Mouse (Mus musculus) stomach, embryonic 16.5 days (tissue): ENCODE results near the gene Krt13. TPM values are rescaled to one million over a fixed set of nuclear protein-coding genes. Genes with fewer than 3 reads are reported as not detected.
A peak's percentile ranks its signal among the peaks of the same experiment; 100 is the strongest.

ENCODE experiments used
- ATAC-seq: fragments of 200-750 bp; cut with Nextera tagmentation; 2 replicates; pipeline ENCODE4 v1.8.0; 2017; ENCODE audit warnings: moderate number of reproducible peaks, moderate TSS enrichment; ENCODE audit not compliant: insufficient read depth, low FRiP score
- H3K27ac ChIP-seq: fragments of 300-500 bp; sonication (generic); 2 replicates; pipeline ENCODE4 v1.5.1; 2014; ENCODE audit warnings: low read length
- H3K27me3 ChIP-seq: fragments of 300-500 bp; sonication (generic); 2 replicates; pipeline ENCODE4 v1.6.1; 2014; ENCODE audit warnings: low read length, control low read depth, mixed read lengths; ENCODE audit not compliant: control insufficient read depth, insufficient read depth
- H3K36me3 ChIP-seq: fragments of 300-500 bp; sonication (generic); 2 replicates; pipeline ENCODE4 v1.6.1; 2014; ENCODE audit warnings: low read length; ENCODE audit not compliant: control insufficient read depth, insufficient read depth
- H3K4me1 ChIP-seq: fragments of 300-500 bp; sonication (generic); 2 replicates; pipeline ENCODE4 v1.6.1; 2014; ENCODE audit warnings: low read length, control low read depth, mixed read lengths; ENCODE audit not compliant: control insufficient read depth, insufficient read depth
- H3K4me2 ChIP-seq: fragments of 300-500 bp; sonication (generic); 2 replicates; pipeline ENCODE4 v1.6.1; 2014; ENCODE audit warnings: low read depth, low read length, mixed read lengths
- H3K4me3 ChIP-seq: fragments of 300-500 bp; sonication (generic); replicated peaks from 2 replicates; pipeline ENCODE4 v1.5.1; 2014; ENCODE audit warnings: mild to moderate bottlenecking, low read length
- H3K9ac ChIP-seq: fragments of 300-500 bp; sonication (generic); 2 replicates; pipeline ENCODE4 v1.6.1; 2014; ENCODE audit warnings: low read length
- H3K9me3 ChIP-seq: fragments of 300-500 bp; sonication (generic); replicated peaks from 2 replicates; pipeline ENCODE4 v1.6.1; 2016; ENCODE audit warnings: low read length, control low read depth; ENCODE audit not compliant: control insufficient read depth
- WGBS: fragments of 180-500 bp; shearing (Covaris S2); extraction: QIAGEN DNeasy Blood & Tissue Kit; methylation state at CpG from one replicate; pipeline ENCODE4 v1.1.7; 2014; 5-methylcytosine and 5-hydroxymethylcytosine counted together
- polyA plus RNA-seq: library from polyadenylated mRNA; unstranded; fragments of >200 nt; fragmentation: Nextera tagmentation; extraction: Ambion mirVana; gene quantifications from 2 replicates; pipeline ENCODE4 v1.2.1, GENCODE M21; 2015

Gene Krt13
- 1,856 and 2,859 TPM in 2 replicates for polyA plus RNA-seq

- Histone ChIP-seq H3K27me3 (no peaks in the 10 kb centered on the region), H3K9ac (peak within 1 kb of the TSS; percentile 31; the same call in 1 of the 2 replicates), H3K27ac (peak within 1 kb of the TSS; percentile 43), H3K4me2 (no peak within 1 kb of the TSS), H3K4me1 (no peaks in the 10 kb centered on the region), H3K4me3 (peak within 1 kb of the TSS; percentile 21), H3K36me3 (no peaks in the 10 kb centered on the region), H3K9me3 (no peaks in the 10 kb centered on the region)
- no peak for ATAC-seq
- 68% methylated on average over 3 of the region's 3 CpGs for WGBS
These were observed at the start of gene Krt13 for GRCm38 (mm10) chr11:100121466-100121865. Gene Krt13 (minus strand): TSS chr11:100121566.

- Histone ChIP-seq H3K4me2 (peak overlapping the region; percentile 37; the same call in 1 of the 2 replicates), H3K27ac (peak overlapping the region; percentile 91), H3K27me3 (no peaks in the 10 kb centered on the region), H3K36me3 (no peaks in the 10 kb centered on the region), H3K4me3 (peak overlapping the region; percentile 5; the same call in 1 of the 2 replicates), H3K9ac (peak overlapping the region; percentile 47; the same call in 1 of the 2 replicates), H3K4me1 (peaks cover 16% of the 10 kb centered on the region), H3K9me3 (no peaks in the 10 kb centered on the region)
- peak; percentile 34; the same call in 1 of the 2 replicates for ATAC-seq
- WGBS = 27% methylated on average over 14 of the region's 14 CpGs
These were observed 47.7 kb upstream of the Krt13 start for GRCm38 (mm10) chr11:100168765-100169762.

- H3K4me2 ChIP-seq = peak overlapping the region; percentile 37; the same call in 1 of the 2 replicates
- WGBS = 35% methylated on average over 8 of the region's 8 CpGs
- H3K36me3 ChIP-seq = no peaks in the 10 kb centered on the region
- H3K4me3 ChIP-seq = peak overlapping the region; percentile 5; the same call in 1 of the 2 replicates
- H3K27me3 ChIP-seq = no peaks in the 10 kb centered on the region
- ATAC-seq = peak; percentile 85
- peak overlapping the region; percentile 91 for H3K27ac ChIP-seq
- H3K9me3 ChIP-seq = no peaks in the 10 kb centered on the region
- H3K9ac ChIP-seq = peak overlapping the region; percentile 47
- H3K4me1 ChIP-seq = peaks cover 16% of the 10 kb centered on the region
These were observed 46.7 kb upstream of the Krt13 start for GRCm38 (mm10) chr11:100168071-100168470.

GRCm38 (mm10) chr11:100164392-100164791 lies 43.0 kb upstream of the Krt13 start:
- Histone ChIP-seq H3K36me3 (no peaks in the 10 kb centered on the region), H3K27me3 (no peaks in the 10 kb centered on the region), H3K4me1 (peaks cover 16% of the 10 kb centered on the region), H3K9me3 (no peaks in the 10 kb centered on the region), H3K27ac (peak overlapping the region; percentile 18; the same call in 1 of the 2 replicates), H3K9ac (no peak overlapping the region), H3K4me2 (no peak overlapping the region), H3K4me3 (no peak overlapping the region)
- no peak for ATAC-seq
- WGBS = 38% methylated on average over 7 of the region's 7 CpGs

GRCm38 (mm10) chr11:100157908-100158477 lies 36.6 kb upstream of the Krt13 start:
- peak; percentile 86 for ATAC-seq
- 44% methylated on average over 6 of the region's 6 CpGs for WGBS

GRCm38 (mm10) chr11:100157331-100157730 lies 36.0 kb upstream of the Krt13 start:
- Histone ChIP-seq H3K4me3 (no peak overlapping the region), H3K4me2 (no peak overlapping the region), H3K36me3 (no peaks in the 10 kb centered on the region), H3K27me3 (no peaks in the 10 kb centered on the region), H3K27ac (peak overlapping the region; percentile 61), H3K9ac (no peak overlapping the region), H3K4me1 (peaks cover 13% of the 10 kb centered on the region), H3K9me3 (no peaks in the 10 kb centered on the region)
- no peak for ATAC-seq
- WGBS = 51% methylated on average over 3 of the region's 3 CpGs

More at GRCm38 (mm10) chr11:100157908-100158477, 36.6 kb upstream of the Krt13 start:
- Histone ChIP-seq H3K4me2 (no peak overlapping the region), H3K27me3 (no peaks in the 10 kb centered on the region), H3K4me1 (peaks cover 13% of the 10 kb centered on the region), H3K9me3 (no peaks in the 10 kb centered on the region), H3K9ac (no peak overlapping the region), H3K27ac (peak overlapping the region; percentile 85), H3K4me3 (no peak overlapping the region), H3K36me3 (no peaks in the 10 kb centered on the region)

GRCm38 (mm10) chr11:100155497-100156255 lies 34.3 kb upstream of the Krt13 start:
- WGBS = 44% methylated on average over 8 of the region's 8 CpGs
- no peaks in the 10 kb centered on the region for H3K9me3 ChIP-seq
- H3K27ac ChIP-seq = peak overlapping the region; percentile 66
- H3K4me3 ChIP-seq = no peak overlapping the region
- peaks cover 13% of the 10 kb centered on the region for H3K4me1 ChIP-seq
- H3K27me3 ChIP-seq = no peaks in the 10 kb centered on the region
- no peaks in the 10 kb centered on the region for H3K36me3 ChIP-seq
- no peak overlapping the region for H3K9ac ChIP-seq
- ATAC-seq = peak; percentile 41; the same call in 1 of the 2 replicates
- H3K4me2 ChIP-seq = no peak overlapping the region

- ATAC-seq = no peak
- peak within 1 kb of the TSS; percentile 13; the same call in 1 of the 2 replicates for H3K9ac ChIP-seq
- H3K4me2 ChIP-seq = no peak within 1 kb of the TSS
- H3K27ac ChIP-seq = peak within 1 kb of the TSS; percentile 94
- H3K4me3 ChIP-seq = no peak within 1 kb of the TSS
- H3K4me1 ChIP-seq = peaks cover 12% of the 10 kb centered on the region
- no peaks in the 10 kb centered on the region for H3K36me3 ChIP-seq
- peaks cover 8% of the 10 kb centered on the region; the same call in 1 of the 2 replicates for H3K27me3 ChIP-seq
- H3K9me3 ChIP-seq = no peaks in the 10 kb centered on the region
- WGBS = 46% methylated on average over 9 of the region's 9 CpGs
These were observed 27.4 kb upstream of the Krt13 start, which contains the start of gene Krt19 for GRCm38 (mm10) chr11:100148615-100149330. Gene Krt19 (minus strand): TSS chr11:100148665.
